Mouse (Mus musculus): ENCODE data around the gene Heyl. TPM values are rescaled to one million over a fixed set of nuclear protein-coding genes. Genes with fewer than 3 reads are reported as not detected.

Gene Heyl
- total RNA-seq, 2 experiments from 2014 or later, result 3.1 to 3.3 TPM

DNA sequence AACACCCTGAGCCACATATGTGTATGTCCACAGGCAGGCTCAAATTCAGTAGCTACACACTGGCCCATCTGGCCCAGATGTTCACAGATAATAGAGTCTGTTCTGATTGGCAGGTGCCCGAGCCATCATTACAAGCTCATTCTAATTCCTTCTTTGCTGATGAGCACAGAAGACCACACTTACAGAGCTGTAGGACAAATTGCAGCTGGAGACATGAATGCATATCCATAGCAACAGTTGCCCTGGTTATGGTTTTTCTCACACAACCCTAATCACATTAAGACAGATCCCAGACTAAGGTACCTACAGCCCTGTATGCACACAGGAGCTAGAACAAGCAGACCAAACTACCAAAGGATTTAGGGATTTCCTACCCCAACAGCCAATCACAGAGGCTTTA lies 18.0 kb upstream of the Heyl start:
- Histone ChIP-seq H3K27ac (no peak overlapping the region), H3K4me3 (no peak overlapping the region)
- TF ChIP-seq CTCF (conservative IDR thresholded peaks at IDR 0.05), result no peak
- DNase-seq (ENCODE audit: low spot score in 2 of 2), result no peak

DNA sequence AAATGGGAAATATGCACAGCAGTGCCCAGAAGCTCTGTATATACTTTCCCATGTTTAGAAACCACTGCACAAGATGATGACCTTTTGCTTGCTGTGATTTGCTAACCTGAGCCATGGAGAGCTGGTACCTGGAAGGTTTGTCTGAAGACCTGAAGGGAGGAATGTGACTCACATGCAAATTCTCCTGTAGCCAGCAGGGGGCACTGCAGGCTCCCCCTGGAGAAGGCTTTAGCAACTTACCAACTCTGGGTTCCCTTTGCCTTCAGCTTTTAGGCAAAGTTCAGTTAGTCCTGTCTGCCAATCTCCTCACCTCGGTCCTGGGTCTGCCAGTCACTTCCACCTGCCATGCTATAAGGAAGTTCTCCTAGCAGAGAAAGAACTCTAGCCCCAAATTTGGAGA lies 16.6 kb upstream of the Heyl start:
- peak; percentile 98 for TF ChIP-seq CTCF (conservative IDR thresholded peaks at IDR 0.05)
- peak in 1 of 2 experiments; percentile 49 for DNase-seq (ENCODE audit: low spot score in 2 of 2)
- H3K27ac ChIP-seq, result no peak overlapping the region
- H3K4me3 ChIP-seq, result no peak overlapping the region

DNA sequence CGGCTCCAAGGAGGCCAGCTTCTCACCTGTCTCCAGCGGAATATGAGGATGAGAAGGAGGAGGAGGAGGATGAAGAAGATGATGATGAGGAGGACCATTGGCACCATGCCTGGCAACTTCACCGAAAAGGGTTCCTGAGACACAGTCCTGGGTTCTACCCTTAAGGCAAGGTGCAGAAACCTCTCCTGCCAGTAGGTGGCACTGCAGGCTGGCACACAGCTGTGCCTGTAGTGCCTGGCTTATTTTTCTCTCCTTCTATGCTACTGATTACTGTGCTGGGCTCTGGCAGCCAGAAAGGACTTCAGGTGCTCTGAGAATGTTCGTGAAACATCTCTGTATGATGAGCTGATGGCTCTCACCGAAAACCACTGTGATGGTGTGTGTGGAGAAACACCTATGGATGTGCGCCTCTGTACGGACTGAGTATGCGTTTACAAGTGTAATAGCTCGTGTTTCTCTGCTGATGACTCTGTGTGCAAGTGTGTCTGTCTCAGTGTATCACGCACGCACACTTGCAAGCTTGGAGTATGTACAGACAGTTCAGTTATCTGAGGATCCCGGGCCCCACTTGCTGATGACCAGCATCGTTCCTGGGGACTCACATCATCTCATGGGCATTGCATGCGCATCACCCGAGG lies 13.5 kb upstream of the Heyl start:
- Histone ChIP-seq H3K4me3 (no peak overlapping the region), H3K27ac (no peak overlapping the region)
- TF ChIP-seq CTCF (conservative IDR thresholded peaks at IDR 0.05), result peak; percentile 97
- peak; percentile 69 to 84 for DNase-seq (ENCODE audit: low spot score in 2 of 2)

DNA sequence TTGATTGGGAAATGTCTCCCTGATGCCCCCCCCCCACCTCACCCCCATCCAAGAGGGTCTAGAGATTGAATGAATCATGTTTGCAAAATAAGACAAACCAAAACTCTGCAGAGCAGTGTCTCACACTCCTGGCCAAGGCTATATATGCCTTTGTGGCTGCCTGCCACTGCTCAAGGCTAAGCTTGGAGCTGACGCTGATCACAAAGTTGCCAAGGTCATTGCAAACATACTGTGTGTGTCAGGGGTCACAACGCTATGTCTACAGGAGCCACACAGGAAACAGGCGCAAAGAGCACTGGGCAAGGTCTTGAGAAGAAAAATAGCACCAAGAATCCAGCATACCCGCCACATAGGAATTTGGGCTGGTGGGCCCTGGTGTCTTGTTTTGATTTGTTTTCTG lies 12.7 kb upstream of the Heyl start:
- no peak for TF ChIP-seq CTCF (conservative IDR thresholded peaks at IDR 0.05)
- no peak for DNase-seq (ENCODE audit: low spot score in 2 of 2)
- Histone ChIP-seq H3K27ac (no peak overlapping the region), H3K4me3 (no peak overlapping the region)

DNA sequence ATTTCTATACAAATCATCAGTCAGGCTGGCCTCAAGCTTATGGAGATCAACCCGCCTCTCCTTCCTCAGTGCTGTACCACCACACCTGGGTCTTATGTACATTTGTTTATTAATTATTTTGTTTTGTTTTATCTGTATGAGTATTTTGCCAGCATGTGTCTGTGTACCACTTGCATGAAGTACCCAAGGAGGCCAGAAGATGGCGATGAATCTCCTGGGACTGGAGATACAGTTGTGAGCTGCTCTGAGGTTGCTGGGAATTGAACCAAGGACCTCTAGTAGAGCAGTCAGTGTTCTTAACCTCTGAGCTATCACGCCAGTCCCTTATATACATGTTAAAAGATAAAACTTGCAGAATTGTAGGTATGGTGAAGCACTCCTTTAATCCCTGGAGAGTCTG lies 10.0 kb upstream of the Heyl start:
- Histone ChIP-seq H3K27ac (no peak overlapping the region), H3K4me3 (no peak overlapping the region)
- peak; percentile 71 for TF ChIP-seq CTCF (conservative IDR thresholded peaks at IDR 0.05)
- no peak for DNase-seq (ENCODE audit: low spot score in 2 of 2)

DNA sequence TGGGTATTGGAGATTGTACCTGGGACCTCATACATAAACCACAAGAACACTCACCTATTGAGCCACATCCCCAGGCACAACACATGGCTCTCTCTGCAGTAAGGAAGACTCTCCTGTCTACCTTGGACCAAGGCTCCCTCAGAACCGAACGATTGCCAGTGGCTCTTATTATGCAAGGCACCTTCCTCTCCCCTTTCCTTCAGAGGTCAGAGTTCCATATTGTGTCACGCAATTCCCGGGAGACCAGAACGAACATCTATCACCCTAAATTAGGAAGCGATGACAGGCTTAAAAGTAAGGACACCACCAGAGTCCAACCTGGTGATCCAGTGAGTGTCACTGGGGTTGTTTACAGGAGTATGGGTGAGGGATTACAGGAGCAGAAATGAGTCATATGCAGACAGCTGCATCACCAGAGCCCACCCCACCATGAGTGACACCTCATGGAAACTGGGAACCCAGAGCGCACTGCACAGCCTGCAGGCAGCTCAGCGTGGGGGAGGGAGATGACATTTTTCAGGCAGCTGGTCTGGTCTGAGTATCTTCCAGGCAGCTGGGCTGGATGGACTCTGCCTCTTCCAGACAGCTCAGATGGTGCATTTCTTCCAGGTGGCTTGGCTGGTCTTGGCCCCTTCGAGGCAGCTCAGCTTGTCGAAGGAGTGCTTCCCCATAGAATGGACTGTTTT lies 7.5 kb upstream of the Heyl start:
- no peak for TF ChIP-seq CTCF (conservative IDR thresholded peaks at IDR 0.05)
- no peak for DNase-seq (ENCODE audit: low spot score in 2 of 2)
- H3K4me3 ChIP-seq, result no peak overlapping the region

DNA sequence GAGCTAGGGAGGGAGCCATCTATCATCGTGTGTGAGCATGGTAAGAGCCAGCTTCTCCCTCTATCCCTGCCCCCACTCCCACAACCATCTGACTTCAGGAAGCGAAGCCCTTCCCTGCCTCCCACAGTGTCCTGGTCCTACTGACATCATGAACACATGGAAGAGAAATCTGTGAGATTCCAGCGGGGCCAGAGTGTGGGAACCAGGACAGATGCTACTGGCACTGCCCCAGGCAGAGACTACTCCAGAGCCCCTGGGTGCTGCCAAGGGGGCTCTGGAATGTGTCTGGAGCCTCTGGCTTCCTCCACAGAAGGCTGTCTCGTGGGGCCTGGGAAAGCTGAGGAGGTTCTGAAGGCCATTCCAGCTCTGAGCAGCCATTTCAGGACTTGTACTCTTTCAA lies 5.6 kb upstream of the Heyl start:
- DNase-seq (ENCODE audit: low spot score in 2 of 2), result no peak
- peak overlapping the region; percentile 28; the same call in 1 of the 2 replicates for H3K27ac ChIP-seq
- H3K4me3 ChIP-seq, result no peak overlapping the region
- no peak for TF ChIP-seq CTCF (conservative IDR thresholded peaks at IDR 0.05)

More for the DNA sequence above, 7.5 kb upstream of the Heyl start:
- no peak overlapping the region for H3K27ac ChIP-seq

DNA sequence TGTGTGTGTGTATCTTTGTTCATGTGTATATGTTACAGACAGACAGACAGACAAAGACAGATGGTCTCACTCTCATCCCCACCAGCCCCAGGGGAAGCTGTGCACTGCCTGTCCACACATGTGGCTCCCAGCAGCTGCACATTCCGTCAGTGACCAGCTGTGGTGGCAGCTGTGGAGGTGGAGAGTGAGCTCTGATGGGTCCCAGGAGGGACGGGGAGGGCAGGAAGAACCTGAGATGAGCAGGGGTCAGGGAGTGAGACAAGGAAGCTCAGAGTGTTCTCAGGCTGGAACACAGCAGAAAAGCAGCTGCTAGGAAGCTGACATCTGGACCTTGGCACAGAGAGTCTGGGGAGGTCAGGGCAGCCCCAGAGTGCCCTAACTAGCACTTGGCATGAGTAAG lies 5.1 kb upstream of the Heyl start:
- TF ChIP-seq CTCF (conservative IDR thresholded peaks at IDR 0.05), result no peak
- DNase-seq (ENCODE audit: low spot score in 2 of 2), result no peak
- no peak overlapping the region for H3K27ac ChIP-seq
- no peak overlapping the region for H3K4me3 ChIP-seq

DNA sequence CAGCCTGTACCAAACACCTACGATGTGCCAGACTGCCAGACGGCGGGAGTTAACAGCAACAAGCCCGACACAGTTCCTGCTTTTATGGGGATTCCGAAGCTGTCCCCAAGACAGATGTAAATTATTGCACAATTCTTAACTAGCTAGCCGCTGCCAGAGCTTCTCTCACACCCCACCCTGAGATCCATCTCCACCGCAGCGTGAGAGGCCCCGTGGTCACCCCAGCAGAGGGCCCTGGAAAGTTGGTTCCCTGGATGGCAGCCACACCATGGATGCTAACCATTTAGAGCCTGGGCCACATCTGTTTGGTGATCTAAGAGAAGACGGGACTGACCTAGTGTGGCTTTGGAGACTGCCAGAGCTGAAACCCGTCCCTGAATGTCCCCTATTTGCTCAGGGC lies 4.2 kb upstream of the Heyl start:
- no peak overlapping the region for H3K27ac ChIP-seq
- H3K4me3 ChIP-seq, result no peak overlapping the region
- no peak for TF ChIP-seq CTCF (conservative IDR thresholded peaks at IDR 0.05)
- DNase-seq (ENCODE audit: low spot score in 2 of 2), result no peak

DNA sequence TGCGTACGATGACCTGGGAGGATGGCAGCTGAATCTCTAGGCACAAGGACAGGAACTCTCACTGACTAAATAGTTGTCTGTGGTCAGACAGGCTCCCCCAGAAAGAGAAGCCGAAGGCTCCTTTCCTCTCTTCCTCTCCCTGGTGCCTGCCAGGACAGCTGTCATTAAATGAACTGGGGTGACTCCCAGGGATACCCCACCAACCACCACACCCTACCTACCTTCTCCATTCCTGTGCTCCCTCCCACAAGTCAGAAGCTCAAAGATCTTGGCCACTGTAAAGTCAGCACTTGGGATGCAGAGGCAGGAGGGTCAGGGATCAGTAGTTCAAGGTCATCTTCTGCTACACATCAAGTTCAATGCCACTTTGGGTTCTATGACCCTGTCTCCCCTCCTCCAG lies 515 bp upstream of the Heyl start:
- H3K27ac ChIP-seq, result no peak overlapping the region
- no peak overlapping the region for H3K4me3 ChIP-seq
- TF ChIP-seq CTCF (conservative IDR thresholded peaks at IDR 0.05), result no peak
- no peak for DNase-seq (ENCODE audit: low spot score in 2 of 2)

DNA sequence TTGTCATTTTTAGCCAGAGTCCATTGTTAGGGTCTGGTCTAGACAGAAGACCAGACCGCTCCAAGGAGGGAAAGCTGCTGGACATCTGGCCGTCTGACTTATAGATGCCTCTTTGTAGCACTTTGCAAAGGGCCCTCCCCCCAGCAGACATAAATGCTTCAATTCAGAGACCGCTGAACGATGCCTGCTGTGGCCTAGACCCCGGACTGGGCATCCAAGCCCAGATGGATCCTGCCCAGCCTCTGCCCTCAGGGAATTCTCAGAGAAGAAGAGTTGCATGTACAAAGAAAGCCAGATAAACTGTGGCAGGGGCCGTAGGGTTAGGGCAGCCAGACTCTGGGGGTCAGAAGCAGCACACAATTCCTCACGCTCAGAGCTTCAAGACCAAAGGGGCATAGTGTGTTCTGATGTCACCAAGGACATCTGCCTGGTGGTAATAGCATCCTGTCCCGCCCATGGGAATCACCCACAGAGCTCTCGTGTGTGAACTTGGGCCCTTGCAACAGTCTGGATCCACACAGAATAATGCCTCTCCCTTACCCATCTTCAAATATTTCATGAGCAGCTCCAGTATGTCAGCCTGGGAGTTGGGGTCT lies 2.6 kb downstream of the Heyl start:
- no peak for TF ChIP-seq CTCF (conservative IDR thresholded peaks at IDR 0.05)
- no peak for DNase-seq (ENCODE audit: low spot score in 2 of 2)
- no peak overlapping the region for H3K4me3 ChIP-seq
- H3K27ac ChIP-seq, result no peak overlapping the region

DNA sequence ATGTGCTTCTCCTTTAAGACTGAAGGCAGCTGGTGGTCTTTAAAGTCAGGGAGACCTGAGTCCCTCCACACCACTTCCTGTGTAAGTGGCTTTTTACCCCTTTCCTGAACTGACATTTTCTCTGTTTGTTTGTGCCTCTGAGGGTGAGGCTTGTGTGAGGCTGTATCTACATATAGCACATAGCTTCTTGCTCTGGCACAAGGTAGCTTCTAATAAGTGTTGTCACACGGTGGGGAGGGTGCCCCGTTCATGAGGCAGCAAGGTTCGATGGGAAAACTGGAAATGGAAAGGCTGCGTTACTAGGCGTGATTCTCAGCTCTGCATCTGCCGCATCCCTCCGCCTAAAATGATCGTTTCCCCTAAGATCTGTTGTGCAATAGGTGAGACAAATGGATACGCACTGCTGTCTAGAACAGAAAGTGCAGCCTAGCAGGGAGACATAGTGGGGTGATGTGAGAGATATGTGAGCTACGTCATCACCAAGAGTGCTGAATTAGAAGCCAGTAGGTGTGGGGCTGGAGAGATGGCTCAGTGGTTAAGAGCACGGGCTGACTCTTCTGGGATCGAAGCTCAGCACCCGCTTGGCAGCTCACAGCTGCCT lies 3.2 kb downstream of the Heyl start:
- H3K27ac ChIP-seq, result peak overlapping the region; percentile 7; the same call in 1 of the 2 replicates
- no peak for DNase-seq (ENCODE audit: low spot score in 2 of 2)
- no peak overlapping the region for H3K4me3 ChIP-seq
- TF ChIP-seq CTCF (conservative IDR thresholded peaks at IDR 0.05), result no peak

All from layer of hippocampus, adult 2 months (tissue).